Mouse (Mus musculus) kidney, adult 9 months (tissue): ENCODE data around the gene Tent5c.

Experiments used
- DNase-seq: peaks from one replicate; pipeline ENCODE4 v3.0.0; 2022

The Tent5c gene

GRCm38 (mm10) chr3:100485390-100486132 is 3.6 kb downstream of the Tent5c start:
- DNase-seq, result peak; percentile 42

- no peak for DNase-seq
Observed at GRCm38 (mm10) chr3:100482971-100483610, 6.0 kb downstream of the Tent5c start.

- DNase-seq, result no peak
Observed at GRCm38 (mm10) chr3:100482324-100482911, 6.7 kb downstream of the Tent5c start.

- DNase-seq, result no peak
Observed at GRCm38 (mm10) chr3:100480251-100481005, 8.7 kb downstream of the Tent5c start.

- no peak for DNase-seq
Observed at GRCm38 (mm10) chr3:100474950-100475472, 14.1 kb downstream of the Tent5c start.

- no peak for DNase-seq
Observed at GRCm38 (mm10) chr3:100474536-100474935, 14.6 kb downstream of the Tent5c start.

GRCm38 (mm10) chr3:100473146-100473545 is 16.0 kb downstream of the Tent5c start:
- DNase-seq, result peak; percentile 14

- no peak for DNase-seq
Observed at GRCm38 (mm10) chr3:100470902-100471301, 18.2 kb downstream of the Tent5c start.

GRCm38 (mm10) chr3:100470101-100470500 is 19.0 kb downstream of the Tent5c start:
- no peak for DNase-seq

- no peak for DNase-seq
Observed at GRCm38 (mm10) chr3:100466551-100466950, 22.6 kb downstream of the Tent5c start.

- peak; percentile 57 for DNase-seq
Observed at GRCm38 (mm10) chr3:100464596-100464995, 24.5 kb downstream of the Tent5c start.

GRCm38 (mm10) chr3:100463959-100464265 is 25.2 kb downstream of the Tent5c start:
- no peak for DNase-seq

- no peak for DNase-seq
Observed at GRCm38 (mm10) chr3:100463160-100463958, 25.8 kb downstream of the Tent5c start.

GRCm38 (mm10) chr3:100462235-100463083 is 26.7 kb downstream of the Tent5c start:
- DNase-seq, result peak; percentile 78

GRCm38 (mm10) chr3:100460510-100460909 is 28.6 kb downstream of the Tent5c start:
- DNase-seq, result no peak

GRCm38 (mm10) chr3:100443798-100444500 is 45.2 kb downstream of the Tent5c start:
- no peak for DNase-seq

GRCm38 (mm10) chr3:100442499-100442898 is 46.6 kb downstream of the Tent5c start:
- no peak for DNase-seq

- DNase-seq, result peak; percentile 38
Observed at GRCm38 (mm10) chr3:100440754-100441153, 48.4 kb downstream of the Tent5c start.

- no peak for DNase-seq
Observed at GRCm38 (mm10) chr3:100440009-100440408, 49.1 kb downstream of the Tent5c start.

GRCm38 (mm10) chr3:100439088-100439487 is 50.0 kb downstream of the Tent5c start:
- no peak for DNase-seq
